Mouse (Mus musculus): Measurements from ENCODE around the gene Faxc. TPM values are rescaled to one million over a fixed set of nuclear protein-coding genes. Genes with fewer than 3 reads are reported as not detected.

Faxc gene
- polyA plus RNA-seq, 1 experiment from 2014 or later, result 10.6 TPM

DNA sequence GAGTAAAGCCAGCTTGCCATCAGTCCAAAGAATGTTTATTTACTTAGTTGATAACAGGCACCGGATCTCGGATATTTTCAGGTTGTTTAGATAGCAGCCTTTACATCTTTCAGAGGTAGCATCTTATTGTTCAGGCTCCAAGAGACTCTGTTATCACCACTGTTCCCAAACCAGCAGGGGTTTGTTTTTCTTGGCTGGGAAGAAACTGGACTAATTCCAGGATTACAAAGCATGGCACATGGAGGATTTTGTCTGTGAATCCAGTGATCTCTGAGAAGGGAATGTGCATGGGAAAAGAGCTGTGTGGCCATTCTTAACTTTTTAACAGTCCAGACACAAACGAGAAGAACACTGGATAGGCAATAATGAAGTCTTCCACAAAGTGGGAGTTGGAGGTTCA lies 43.0 kb downstream of the Faxc start:
- H3K9me3 ChIP-seq (replicated peaks), result no peaks in the 10 kb centered on the region
- H3K27me3 ChIP-seq (ENCODE audit: low read depth, poor library complexity, severe bottlenecking), result no peaks in the 10 kb centered on the region
- H3K4me1 ChIP-seq, result no peaks in the 10 kb centered on the region
- WGBS, result 27% methylated on average over 3 of the region's 3 CpGs
- no peak overlapping the region for H3K27ac ChIP-seq
- H3K36me3 ChIP-seq, result peaks cover 12% of the 10 kb centered on the region
- no peak overlapping the region for H3K4me3 ChIP-seq
- DNase-seq (ENCODE audit: low spot score), result no peak

DNA sequence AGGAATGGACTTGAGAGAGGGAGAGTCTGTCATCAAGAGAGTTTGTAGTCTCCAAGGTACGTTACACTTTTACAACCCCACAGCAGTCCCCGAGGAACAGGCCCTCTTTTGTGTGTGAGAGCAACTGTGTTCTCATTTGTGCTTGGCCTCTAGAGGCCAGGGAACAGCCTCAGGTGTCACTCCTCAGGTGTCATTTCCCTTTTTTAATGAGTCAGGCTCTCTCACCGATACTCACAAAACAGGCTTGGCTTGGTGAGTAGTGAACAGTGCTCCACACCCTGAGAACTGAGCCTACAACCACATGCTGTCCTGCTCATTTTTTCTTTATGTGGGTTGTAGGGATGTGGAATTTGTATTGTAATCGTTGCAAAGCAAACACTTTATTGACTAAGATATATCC lies 49.3 kb downstream of the Faxc start:
- Histone ChIP-seq H3K36me3 (peaks cover 11% of the 10 kb centered on the region), H3K27ac (no peak overlapping the region), H3K4me3 (no peak overlapping the region), H3K27me3 (ENCODE audit: low read depth, poor library complexity, severe bottlenecking) (no peaks in the 10 kb centered on the region), H3K9me3 (replicated peaks) (no peaks in the 10 kb centered on the region), H3K4me1 (0 out of 2 replicates have a peak, but pooled peaks cover 5% of the 10 kb centered on the region)
- DNase-seq (ENCODE audit: low spot score), result no peak
- 71% methylated on average over 4 of the region's 4 CpGs for WGBS

DNA sequence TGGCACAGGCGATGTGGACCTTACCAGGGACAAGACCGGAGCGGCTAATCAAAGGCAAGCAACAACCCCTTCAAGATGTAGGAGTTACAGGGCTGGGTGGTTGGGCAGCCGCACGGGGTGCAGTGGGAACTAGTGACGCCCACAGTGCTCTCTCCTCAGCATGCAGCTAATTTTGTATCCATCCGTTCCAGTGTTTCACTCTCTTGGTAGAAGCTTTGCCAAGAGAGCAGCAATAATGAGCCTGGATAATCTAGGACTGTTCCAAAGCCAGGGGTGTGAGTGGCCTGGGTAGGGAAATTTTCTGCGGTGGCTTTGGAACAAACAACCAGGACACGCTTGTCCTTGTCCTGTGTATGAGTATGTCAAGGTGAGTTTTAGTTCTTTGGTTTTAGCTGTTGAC lies 51.3 kb downstream of the Faxc start:
- H3K27me3 ChIP-seq (ENCODE audit: low read depth, poor library complexity, severe bottlenecking), result no peaks in the 10 kb centered on the region
- no peaks in the 10 kb centered on the region for H3K9me3 ChIP-seq (replicated peaks)
- 0 out of 2 replicates have a peak, but pooled peaks cover 5% of the 10 kb centered on the region for H3K4me1 ChIP-seq
- H3K27ac ChIP-seq, result no peak overlapping the region
- no peak for DNase-seq (ENCODE audit: low spot score)
- H3K36me3 ChIP-seq, result peaks cover 7% of the 10 kb centered on the region
- WGBS, result 95% methylated on average over 9 of the region's 9 CpGs
- no peak overlapping the region for H3K4me3 ChIP-seq

DNA sequence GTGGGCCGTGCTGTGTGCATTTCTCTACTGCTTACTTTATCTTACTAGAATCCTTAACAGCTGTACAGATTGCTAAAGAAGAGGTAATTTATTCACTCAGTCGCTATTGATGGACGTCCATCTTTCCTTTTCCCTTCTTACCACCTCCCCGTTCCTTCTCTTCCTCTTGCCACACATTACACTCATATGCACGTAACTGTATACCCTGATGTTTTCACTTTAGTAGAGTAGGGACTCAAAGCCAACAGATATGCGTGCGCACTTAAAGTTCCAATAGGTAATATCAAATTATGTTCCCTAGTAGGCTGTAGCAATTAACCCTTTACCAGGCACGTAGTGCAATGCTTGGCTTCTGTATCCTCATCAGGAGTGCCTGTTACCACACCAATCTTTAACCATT lies 55.7 kb downstream of the Faxc start:
- Histone ChIP-seq H3K27me3 (ENCODE audit: low read depth, poor library complexity, severe bottlenecking) (no peaks in the 10 kb centered on the region), H3K4me1 (no peaks in the 10 kb centered on the region), H3K4me3 (no peak overlapping the region), H3K9me3 (replicated peaks) (no peaks in the 10 kb centered on the region), H3K36me3 (peaks cover 12% of the 10 kb centered on the region), H3K27ac (no peak overlapping the region)
- WGBS, result 83% methylated on average over 8 of the region's 8 CpGs
- no peak for DNase-seq (ENCODE audit: low spot score)

DNA sequence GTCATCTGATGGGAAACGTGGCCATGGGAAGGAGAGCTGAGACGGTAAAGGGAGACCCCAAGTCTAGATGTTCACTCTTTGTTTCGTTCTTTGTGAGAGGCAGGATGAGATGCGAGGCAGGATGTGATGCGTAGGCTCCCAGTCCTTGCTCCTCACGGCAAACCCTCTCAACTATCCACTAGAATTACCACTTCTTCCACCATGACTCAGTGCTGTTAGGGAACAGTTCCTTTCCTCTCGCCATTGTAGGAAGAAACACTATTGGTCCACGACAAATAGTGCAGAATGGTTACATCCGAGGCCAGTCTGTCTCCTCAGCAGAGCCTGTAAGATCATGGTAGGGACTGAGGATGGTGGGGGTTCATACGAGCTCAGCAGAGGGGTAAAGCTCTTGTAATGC lies 56.3 kb downstream of the Faxc start:
- H3K4me3 ChIP-seq, result no peak overlapping the region
- DNase-seq (ENCODE audit: low spot score), result no peak
- H3K27me3 ChIP-seq (ENCODE audit: low read depth, poor library complexity, severe bottlenecking), result no peaks in the 10 kb centered on the region
- peaks cover 9% of the 10 kb centered on the region for H3K36me3 ChIP-seq
- 91% methylated on average over 10 of the region's 10 CpGs for WGBS
- no peaks in the 10 kb centered on the region for H3K4me1 ChIP-seq
- no peaks in the 10 kb centered on the region for H3K9me3 ChIP-seq (replicated peaks)
- no peak overlapping the region for H3K27ac ChIP-seq

DNA sequence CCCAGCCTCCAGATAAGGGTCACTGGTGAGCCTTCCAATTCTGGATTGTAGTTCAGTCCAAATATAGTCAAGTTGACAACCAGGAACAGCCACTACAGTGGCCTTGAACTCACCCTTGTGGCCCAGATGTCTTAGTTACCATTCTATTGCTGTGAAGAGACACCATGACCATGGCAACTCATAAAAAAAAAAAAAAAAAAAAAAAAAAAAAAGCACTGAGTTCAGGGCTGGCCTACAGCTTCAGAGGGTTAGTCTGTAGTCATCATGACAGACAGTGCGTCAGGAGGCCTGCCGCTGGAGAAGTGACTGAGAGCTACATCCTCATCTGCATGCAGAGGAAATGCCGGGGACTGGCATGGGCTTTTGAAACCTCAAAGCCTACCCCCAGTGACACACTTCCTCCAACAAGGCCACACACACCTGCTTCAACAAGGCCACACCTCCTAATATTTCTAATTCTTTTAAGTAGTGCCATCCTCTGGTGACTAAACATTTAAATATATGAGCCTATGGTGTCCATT lies 58.5 kb downstream of the Faxc start:
- Histone ChIP-seq H3K4me3 (no peak overlapping the region), H3K9me3 (replicated peaks) (no peaks in the 10 kb centered on the region), H3K27me3 (ENCODE audit: low read depth, poor library complexity, severe bottlenecking) (no peaks in the 10 kb centered on the region), H3K36me3 (peaks cover 25% of the 10 kb centered on the region), H3K27ac (no peak overlapping the region), H3K4me1 (no peaks in the 10 kb centered on the region)
- DNase-seq (ENCODE audit: low spot score), result no peak
- 86% methylated on average over 3 of the region's 3 CpGs for WGBS

DNA sequence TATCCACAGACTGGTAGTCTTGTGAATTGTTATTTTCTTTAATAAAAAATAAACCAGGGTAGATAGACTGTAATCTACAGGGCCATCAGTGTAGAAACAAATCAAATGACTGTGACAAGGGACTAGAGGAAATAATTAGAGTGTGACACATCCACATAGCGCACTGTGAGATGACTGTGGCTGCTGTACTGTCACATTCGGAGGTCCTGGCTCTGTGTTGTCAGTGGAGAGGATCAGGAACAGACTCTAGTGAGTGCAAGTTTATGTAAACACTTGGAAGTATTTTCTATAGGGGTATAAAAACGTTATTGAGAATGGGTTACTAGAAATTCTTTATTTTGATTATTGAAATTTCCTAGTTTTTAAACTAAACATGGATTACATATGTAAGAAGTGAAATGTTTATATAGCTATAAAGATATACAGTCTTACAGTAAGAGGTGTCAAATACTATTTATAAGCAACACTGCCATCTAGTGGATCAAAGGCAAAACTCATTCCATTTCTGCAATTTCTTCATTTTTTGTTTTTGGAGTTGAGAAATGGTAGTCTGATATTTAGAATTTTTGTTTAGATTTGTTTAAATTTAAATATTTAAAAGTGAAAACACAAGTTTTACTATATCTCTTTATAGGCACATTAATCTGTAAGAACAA lies 59.6 kb downstream of the Faxc start:
- Histone ChIP-seq H3K4me1 (no peaks in the 10 kb centered on the region), H3K27me3 (ENCODE audit: low read depth, poor library complexity, severe bottlenecking) (no peaks in the 10 kb centered on the region), H3K4me3 (no peak overlapping the region), H3K27ac (no peak overlapping the region), H3K9me3 (replicated peaks) (no peaks in the 10 kb centered on the region), H3K36me3 (peaks cover 29% of the 10 kb centered on the region)
- DNase-seq (ENCODE audit: low spot score), result no peak
- 50% methylated on average over 3 of the region's 3 CpGs for WGBS

DNA sequence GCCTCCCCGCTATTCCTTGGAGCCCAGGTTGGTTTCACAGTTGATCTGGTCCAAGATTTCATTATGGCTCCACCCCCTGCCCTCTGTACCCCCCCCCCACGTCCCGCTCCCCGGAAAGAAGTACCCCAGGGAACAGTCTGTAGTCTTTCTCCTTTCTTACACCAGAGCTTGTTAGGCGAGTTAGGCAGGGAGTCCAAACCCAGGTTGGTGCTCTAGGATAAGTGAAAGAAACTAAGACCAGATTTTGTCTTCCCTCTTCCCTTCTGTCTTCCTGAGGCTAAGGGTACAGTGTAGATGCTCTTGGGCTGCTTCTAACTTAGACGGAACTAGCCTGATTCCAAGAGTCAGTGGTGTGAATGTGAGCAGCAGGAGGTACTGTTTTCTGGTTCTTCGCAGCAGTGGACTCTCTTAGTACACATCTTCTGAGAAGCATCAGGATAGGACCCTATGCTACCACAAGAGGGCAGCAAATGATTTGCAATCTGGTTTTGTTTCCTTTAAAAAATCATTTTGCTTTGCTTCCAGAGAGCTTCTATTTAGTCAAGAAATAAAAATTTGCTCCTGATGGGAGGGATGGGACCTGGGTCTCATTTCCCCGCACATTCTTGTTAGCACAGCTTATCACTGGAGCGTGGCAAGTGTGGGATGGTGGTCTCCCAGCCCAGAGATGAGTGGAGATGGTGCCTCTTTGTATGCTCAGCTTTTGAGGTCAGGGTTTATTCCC lies 86.7 kb downstream of the Faxc start:
- Histone ChIP-seq H3K27me3 (ENCODE audit: low read depth, poor library complexity, severe bottlenecking) (no peaks in the 10 kb centered on the region), H3K27ac (no peak overlapping the region), H3K36me3 (no peaks in the 10 kb centered on the region), H3K4me3 (no peak overlapping the region), H3K9me3 (replicated peaks) (no peaks in the 10 kb centered on the region), H3K4me1 (no peaks in the 10 kb centered on the region)
- 20% methylated on average over 9 of the region's 9 CpGs for WGBS
- peak; percentile 51 for DNase-seq (ENCODE audit: low spot score)

DNA sequence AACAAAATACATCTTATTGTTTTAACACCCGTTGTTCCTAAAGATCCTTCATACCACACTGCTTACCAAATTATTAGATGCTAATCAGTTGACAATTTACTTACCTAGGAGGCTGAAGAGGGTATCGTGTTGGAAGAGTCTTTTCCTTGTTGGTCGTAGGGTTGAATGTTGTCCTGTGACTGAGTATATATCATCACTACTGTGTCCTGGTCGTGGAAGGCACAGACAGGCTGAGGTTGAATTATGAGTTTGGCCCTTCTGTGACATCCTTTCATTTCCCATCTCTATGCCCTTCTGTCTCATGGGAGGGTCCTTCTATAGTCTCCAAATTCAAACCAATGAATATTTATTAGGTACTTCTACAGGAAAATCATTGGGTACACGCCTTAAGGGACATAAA lies 87.3 kb downstream of the Faxc start:
- Histone ChIP-seq H3K36me3 (no peaks in the 10 kb centered on the region), H3K27me3 (ENCODE audit: low read depth, poor library complexity, severe bottlenecking) (no peaks in the 10 kb centered on the region), H3K27ac (no peak overlapping the region), H3K4me1 (no peaks in the 10 kb centered on the region), H3K9me3 (replicated peaks) (no peaks in the 10 kb centered on the region), H3K4me3 (no peak overlapping the region)
- no peak for DNase-seq (ENCODE audit: low spot score)
- WGBS, result 66% methylated on average over 5 of the region's 5 CpGs

DNA sequence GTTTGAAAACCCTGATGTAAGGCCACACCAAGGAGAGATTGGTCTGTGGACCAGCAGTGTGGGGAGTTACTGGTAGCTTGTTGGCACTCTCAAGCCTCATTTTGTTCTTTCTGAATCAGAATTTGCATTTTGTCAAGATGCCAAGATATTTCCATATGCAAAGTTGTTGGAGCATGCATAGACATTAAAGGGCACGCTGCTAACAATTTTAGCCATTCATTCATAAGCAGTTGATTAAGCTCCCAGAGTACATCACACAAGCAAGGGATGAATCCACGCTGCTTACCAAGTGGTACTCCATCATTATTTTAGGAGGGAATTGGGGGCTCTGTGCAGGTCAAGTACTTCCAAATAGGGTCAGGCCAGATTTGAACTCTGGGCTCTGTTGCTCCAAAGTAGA lies 98.8 kb downstream of the Faxc start:
- DNase-seq (ENCODE audit: low spot score), result no peak
- no peak overlapping the region for H3K4me3 ChIP-seq

More for the DNA sequence above, 98.8 kb downstream of the Faxc start:
- Histone ChIP-seq H3K27me3 (ENCODE audit: low read depth, poor library complexity, severe bottlenecking) (no peaks in the 10 kb centered on the region), H3K4me1 (no peaks in the 10 kb centered on the region), H3K27ac (no peak overlapping the region), H3K36me3 (no peaks in the 10 kb centered on the region), H3K9me3 (replicated peaks) (no peaks in the 10 kb centered on the region)
- 83% methylated on average over 2 of the region's 2 CpGs for WGBS

Other genes starting within 250 kb of the Faxc start
- not detected in 2 replicates for gene Prdm13, start 245.4 kb upstream of the Faxc start, polyA plus RNA-seq (2016; fragmentation: Nextera tagmentation; extraction: Ambion mirVana)
- 39.0 and 41.8 TPM in 2 replicates for gene Ccnc, start 203.6 kb upstream of the Faxc start, polyA plus RNA-seq (2016; fragmentation: Nextera tagmentation; extraction: Ambion mirVana)
- gene Usp45, start 164.2 kb upstream of the Faxc start, polyA plus RNA-seq (2016; fragmentation: Nextera tagmentation; extraction: Ambion mirVana), result 9.1 and 12.4 TPM in 2 replicates
- gene Tstd3, start 164.1 kb upstream of the Faxc start, polyA plus RNA-seq (2016; fragmentation: Nextera tagmentation; extraction: Ambion mirVana), result 14.5 and 15.3 TPM in 2 replicates
- 109 and 151 TPM in 2 replicates for gene Pnisr, start 83.7 kb upstream of the Faxc start, polyA plus RNA-seq (2016; fragmentation: Nextera tagmentation; extraction: Ambion mirVana)
- gene Coq3, start 51.7 kb upstream of the Faxc start, polyA plus RNA-seq (2016; fragmentation: Nextera tagmentation; extraction: Ambion mirVana), result 15.2 and 15.8 TPM in 2 replicates